Mouse (Mus musculus) myocyte (in vitro differentiated cells): ENCODE data around the gene Idh3a. TPM values are rescaled to one million over a fixed set of nuclear protein-coding genes. Genes with fewer than 3 reads are reported as not detected.

ENCODE experiments used
- H3K27me3 ChIP-seq: one replicate; pipeline ENCODE4 v1.6.1; 2011; ENCODE audit not compliant: control insufficient read depth, insufficient read depth, insufficient read length
- H3K36me3 ChIP-seq: one replicate; pipeline ENCODE4 v1.6.1; 2011; ENCODE audit not compliant: control insufficient read depth, insufficient read depth
- H3K4me2 ChIP-seq: one replicate; pipeline ENCODE4 v1.6.1; 2011; ENCODE audit warnings: low read depth, control low read depth
- H3K4me3 ChIP-seq: one replicate; pipeline ENCODE4 v1.5.1; 2011; ENCODE audit warnings: mild to moderate bottlenecking, control low read depth, moderate library complexity
- H3K79me2 ChIP-seq: one replicate; pipeline ENCODE4 v1.6.1; 2011; ENCODE audit not compliant: control insufficient read depth, insufficient read depth
- H3ac ChIP-seq: one replicate; pipeline ENCODE4 v1.6.1; 2011; ENCODE audit not compliant: control insufficient read depth, insufficient read length
- CEBPB ChIP-seq: IDR thresholded peaks from 2 replicates; pipeline ENCODE4 v1.6.1; 2011; ENCODE audit warnings: mild to moderate bottlenecking, moderate library complexity; ENCODE audit not compliant: poor library complexity, insufficient read depth, severe bottlenecking
- E2F4 ChIP-seq: IDR thresholded peaks from one replicate; pipeline ENCODE4 v1.6.1; 2011; ENCODE audit warnings: mild to moderate bottlenecking, control low read depth, moderate library complexity; ENCODE audit not compliant: insufficient read depth
- MAX ChIP-seq: IDR thresholded peaks from one replicate; pipeline ENCODE4 v1.6.1; 2011; ENCODE audit warnings: low read depth, mild to moderate bottlenecking, control low read depth
- MYOD1 ChIP-seq, 3 experiments: IDR thresholded peaks; one replicate each; pipeline ENCODE4 v1.6.1; 2011; ENCODE audit warnings: control low read depth in 2 of 3, low read depth in 2 of 3, mild to moderate bottlenecking in 2 of 3, moderate library complexity in 1 of 3; ENCODE audit not compliant: insufficient read length in 2 of 3, control insufficient read depth in 1 of 3
- MYOG ChIP-seq, 3 experiments: IDR thresholded peaks; one replicate each; pipeline ENCODE4 v1.6.1; 2011; ENCODE audit warnings: control low read depth in 2 of 3, low read depth in 2 of 3, mild to moderate bottlenecking in 2 of 3; ENCODE audit not compliant: insufficient read length in 2 of 3, control insufficient read depth in 1 of 3, insufficient read depth in 1 of 3
- POLR2A ChIP-seq: IDR thresholded peaks from one replicate; pipeline ENCODE4 v1.6.1; 2011; ENCODE audit warnings: low read depth, mild to moderate bottlenecking, control low read depth, moderate library complexity; ENCODE audit not compliant: insufficient read length
- POLR2AphosphoS2 ChIP-seq: IDR thresholded peaks from one replicate; pipeline ENCODE4 v1.6.1; 2011; ENCODE audit warnings: low read depth, control low read depth; ENCODE audit not compliant: insufficient read length
- REST ChIP-seq: IDR thresholded peaks from one replicate; pipeline ENCODE4 v1.6.1; 2011; ENCODE audit warnings: mild to moderate bottlenecking, control low read depth, moderate library complexity; ENCODE audit not compliant: insufficient read depth, insufficient read length
- SRF ChIP-seq: IDR thresholded peaks from one replicate; pipeline ENCODE4 v1.6.1; 2011; ENCODE audit warnings: low read depth; ENCODE audit not compliant: control insufficient read depth, insufficient read length
- TCF12 ChIP-seq: IDR thresholded peaks from one replicate; pipeline ENCODE4 v1.6.1; 2011; ENCODE audit warnings: mild to moderate bottlenecking, control low read depth; ENCODE audit not compliant: poor library complexity, insufficient read depth, severe bottlenecking
- TCF3 ChIP-seq: IDR thresholded peaks from one replicate; pipeline ENCODE4 v1.6.1; 2011; ENCODE audit warnings: low read depth, control low read depth; ENCODE audit not compliant: insufficient read length
- USF1 ChIP-seq: IDR thresholded peaks from one replicate; pipeline ENCODE4 v1.6.1; 2011; ENCODE audit warnings: low read depth, mild to moderate bottlenecking, control low read depth, moderate library complexity
- polyA plus RNA-seq: library from polyadenylated mRNA; unstranded; fragments of >200 nt; fragmentation: generic; extraction: Trizol; gene quantifications from one replicate; pipeline ENCODE4 v1.2.1, GENCODE M21; 2012; ENCODE audit warnings: missing spikeins

Gene Idh3a
- 88.5 TPM for polyA plus RNA-seq

- H3K36me3 ChIP-seq, result peaks cover 10% of the 10 kb centered on the region
Observed at GRCm38 (mm10) chr9:54586199-54587061, at the start of gene Idh3a. Gene Idh3a (plus strand): TSS chr9:54586334.

GRCm38 (mm10) chr9:54537030-54537429 is 49.1 kb upstream of the Idh3a start:
- Histone ChIP-seq H3ac (no peak overlapping the region), H3K36me3 (no peaks in the 10 kb centered on the region), H3K4me2 (no peak overlapping the region), H3K4me3 (no peak overlapping the region), H3K79me2 (no peaks in the 10 kb centered on the region), H3K27me3 (peaks cover 25% of the 10 kb centered on the region)
- TF ChIP-seq POLR2A (no peak), CEBPB (no peak), POLR2AphosphoS2 (no peak), USF1 (no peak)

More at GRCm38 (mm10) chr9:54586199-54587061, at the start of gene Idh3a:
- Histone ChIP-seq H3K4me3 (peak within 1 kb of the TSS; percentile 64), H3K4me2 (peak within 1 kb of the TSS; percentile 96), H3ac (peak within 1 kb of the TSS; percentile 91), H3K79me2 (peaks cover 38% of the 10 kb centered on the region), H3K27me3 (no peaks in the 10 kb centered on the region)
- TF ChIP-seq MAX, result no peak
- TF ChIP-seq USF1, result no peak
- TF ChIP-seq TCF3, result no peak
- peak; percentile 96 for TF ChIP-seq POLR2AphosphoS2
- no peak for TF ChIP-seq E2F4
- no peak for TF ChIP-seq CEBPB
- TF ChIP-seq TCF12, result no peak
- TF ChIP-seq REST, result peak; percentile 27
- no peak for TF ChIP-seq SRF
- TF ChIP-seq POLR2A, result peak; percentile 99
- TF ChIP-seq MYOD1 (IDR thresholded peaks at IDR 0.05; ENCODE audit: control insufficient read depth in 1 of 3, insufficient read length in 2 of 3, low read depth in 2 of 3), result peak in 1 of 3 experiments; percentile 42
- TF ChIP-seq MYOG (IDR thresholded peaks at IDR 0.05; ENCODE audit: control insufficient read depth in 1 of 3, insufficient read depth in 1 of 3, insufficient read length in 2 of 3, low read depth in 2 of 3), result peak in 2 of 3 experiments; percentile 8 to 37

- Histone ChIP-seq H3K36me3 (no peaks in the 10 kb centered on the region), H3K4me2 (no peak overlapping the region), H3ac (no peak overlapping the region), H3K4me3 (no peak overlapping the region), H3K79me2 (no peaks in the 10 kb centered on the region), H3K27me3 (peaks cover 24% of the 10 kb centered on the region)
- TF ChIP-seq MYOD1 (IDR thresholded peaks at IDR 0.05; ENCODE audit: control insufficient read depth in 1 of 3, insufficient read length in 2 of 3, low read depth in 2 of 3) (no peak), POLR2AphosphoS2 (no peak), REST (no peak), POLR2A (no peak), CEBPB (no peak), MYOG (IDR thresholded peaks at IDR 0.05; ENCODE audit: control insufficient read depth in 1 of 3, insufficient read depth in 1 of 3, insufficient read length in 2 of 3, low read depth in 2 of 3) (no peak), MAX (no peak), TCF12 (no peak), TCF3 (no peak), USF1 (no peak), E2F4 (no peak), SRF (no peak)
Observed at GRCm38 (mm10) chr9:54537480-54537879, 48.7 kb upstream of the Idh3a start.

- H3K4me2 ChIP-seq, result no peak overlapping the region
- no peak overlapping the region for H3ac ChIP-seq
- H3K79me2 ChIP-seq, result no peaks in the 10 kb centered on the region
- H3K4me3 ChIP-seq, result no peak overlapping the region
- peaks cover 19% of the 10 kb centered on the region for H3K27me3 ChIP-seq
- no peaks in the 10 kb centered on the region for H3K36me3 ChIP-seq
- TF ChIP-seq REST (no peak), USF1 (no peak), E2F4 (no peak), TCF3 (no peak), POLR2AphosphoS2 (no peak), SRF (no peak), POLR2A (no peak), MYOD1 (IDR thresholded peaks at IDR 0.05; ENCODE audit: control insufficient read depth in 1 of 3, insufficient read length in 2 of 3, low read depth in 2 of 3) (no peak), TCF12 (no peak), CEBPB (no peak), MYOG (IDR thresholded peaks at IDR 0.05; ENCODE audit: control insufficient read depth in 1 of 3, insufficient read depth in 1 of 3, insufficient read length in 2 of 3, low read depth in 2 of 3) (no peak), MAX (no peak)
Observed at GRCm38 (mm10) chr9:54538244-54538643, 47.9 kb upstream of the Idh3a start.
